Mouse (Mus musculus) stomach, postnatal 0 days (tissue): Measurements from ENCODE around the gene 1700017N19Rik.

Experiments used
- CTCF ChIP-seq: IDR thresholded peaks from 2 replicates; pipeline ENCODE4 v1.5.1; 2016; ENCODE audit warnings: antibody characterized with exemption, low read depth, mild to moderate bottlenecking, moderate library complexity
- EP300 ChIP-seq: optimal IDR thresholded peaks from 2 replicates; pipeline ENCODE3; 2016; ENCODE audit warnings: antibody characterized with exemption

DNA sequence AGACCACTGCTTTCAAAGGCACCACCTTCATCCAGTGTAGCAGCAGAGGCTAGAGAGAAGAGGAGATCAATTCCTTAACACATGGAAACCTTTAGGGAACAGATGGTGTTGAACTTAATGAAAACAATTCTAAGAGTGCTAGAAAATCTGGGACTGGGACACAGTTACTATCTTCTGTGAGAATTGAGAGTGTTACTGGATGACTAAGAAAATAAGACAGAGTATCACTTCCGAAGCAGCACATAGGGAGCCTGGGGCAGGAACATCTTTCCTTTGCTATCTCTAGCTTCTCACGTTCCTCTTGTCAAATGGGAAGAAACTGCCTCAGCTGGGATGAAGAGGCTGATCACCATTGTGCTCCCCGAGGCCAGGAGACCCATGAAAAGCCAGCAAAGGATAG, 52.6 kb downstream of the 1700017N19Rik start:
- no peak for TF ChIP-seq CTCF
- no peak for TF ChIP-seq EP300
